Mouse (Mus musculus) kidney, embryonic 16.5 days (tissue): ENCODE data around the gene Gm20388. TPM values are rescaled to one million over a fixed set of nuclear protein-coding genes. Genes with fewer than 3 reads are reported as not detected.

Experiments used
- ATAC-seq: fragments of 200-750 bp; cut with Nextera tagmentation; 2 replicates; pipeline ENCODE4 v1.8.0; 2017; ENCODE audit warnings: moderate TSS enrichment; ENCODE audit not compliant: low FRiP score, low TSS enrichment
- H3K27ac ChIP-seq: fragments of 300-500 bp; sonication (generic); 2 replicates; pipeline ENCODE4 v1.5.1; 2014; ENCODE audit warnings: low read length
- H3K27me3 ChIP-seq: fragments of 300-500 bp; sonication (generic); 2 replicates; pipeline ENCODE4 v1.6.1; 2014; ENCODE audit warnings: low read length, control low read depth, mixed read lengths; ENCODE audit not compliant: insufficient read depth
- H3K36me3 ChIP-seq: fragments of 300-500 bp; sonication (generic); 2 replicates; pipeline ENCODE4 v1.6.1; 2014; ENCODE audit warnings: low read length, control low read depth, mixed read lengths; ENCODE audit not compliant: insufficient read depth
- H3K4me1 ChIP-seq: fragments of 300-500 bp; sonication (generic); 2 replicates; pipeline ENCODE4 v1.6.1; 2014; ENCODE audit warnings: low read length, control low read depth, mixed read lengths; ENCODE audit not compliant: insufficient read depth
- H3K4me2 ChIP-seq: fragments of 300-500 bp; sonication (generic); replicated peaks from 2 replicates; pipeline ENCODE4 v1.6.1; 2014; ENCODE audit warnings: low read depth, low read length
- H3K4me3 ChIP-seq: fragments of 300-500 bp; sonication (generic); 2 replicates; pipeline ENCODE4 v1.5.1; 2014; ENCODE audit warnings: mild to moderate bottlenecking, low read length
- H3K9ac ChIP-seq: fragments of 300-500 bp; sonication (generic); replicated peaks from 2 replicates; pipeline ENCODE4 v1.6.1; 2014; ENCODE audit warnings: low read length
- H3K9me3 ChIP-seq: fragments of 300-500 bp; sonication (generic); 2 replicates; pipeline ENCODE4 v1.6.1; 2016; ENCODE audit warnings: low read length, control low read depth
- WGBS: fragments of 180-500 bp; shearing (Covaris S2); extraction: QIAGEN DNeasy Blood & Tissue Kit; methylation state at CpG from one replicate; pipeline ENCODE4 v1.1.7; 2014; 5-methylcytosine and 5-hydroxymethylcytosine counted together
- polyA plus RNA-seq: library from polyadenylated mRNA; unstranded; fragments of >200 nt; fragmentation: Nextera tagmentation; extraction: Ambion mirVana; gene quantifications from 2 replicates; pipeline ENCODE4 v1.2.1, GENCODE M21; 2015

The Gm20388 gene
- polyA plus RNA-seq, 1 experiment from 2014 or later: 7.7 TPM

GRCm38 (mm10) chr8:120494903-120495302 lies 584.3 kb downstream of the Gm20388 start:
- Histone ChIP-seq H3K9me3 (no peaks in the 10 kb centered on the region), H3K4me1 (peaks cover 97% of the 10 kb centered on the region), H3K36me3 (no peaks in the 10 kb centered on the region), H3K9ac (peak overlapping the region; percentile 22; the same call in 1 of the 2 replicates), H3K4me2 (peak overlapping the region; percentile 34), H3K27me3 (no peaks in the 10 kb centered on the region), H3K4me3 (0 out of 2 replicates have a peak overlapping the region, but pooled peaks have one; percentile 3), H3K27ac (peak overlapping the region; percentile 95)
- ATAC-seq: peak; percentile 73
- under 1% methylated on average over 15 of the region's 15 CpGs for WGBS

GRCm38 (mm10) chr8:120495461-120495860 lies 584.8 kb downstream of the Gm20388 start:
- 31% methylated on average over 5 of the region's 5 CpGs for WGBS
- Histone ChIP-seq H3K9ac (peak overlapping the region; percentile 31; the same call in 1 of the 2 replicates), H3K4me2 (peak overlapping the region; percentile 34), H3K27me3 (no peaks in the 10 kb centered on the region), H3K9me3 (no peaks in the 10 kb centered on the region), H3K4me3 (no peak overlapping the region), H3K27ac (peak overlapping the region; percentile 95), H3K4me1 (peaks cover 97% of the 10 kb centered on the region), H3K36me3 (no peaks in the 10 kb centered on the region)
- ATAC-seq: no peak

- 94% methylated on average over 15 of the region's 15 CpGs for WGBS
- H3K27me3 ChIP-seq: no peaks in the 10 kb centered on the region
- no peaks in the 10 kb centered on the region for H3K36me3 ChIP-seq
- no peak overlapping the region for H3K9ac ChIP-seq
- no peak overlapping the region for H3K27ac ChIP-seq
- no peak overlapping the region for H3K4me2 ChIP-seq
- no peak overlapping the region for H3K4me3 ChIP-seq
- no peaks in the 10 kb centered on the region for H3K9me3 ChIP-seq
- peaks cover 95% of the 10 kb centered on the region for H3K4me1 ChIP-seq
- ATAC-seq: no peak
These were observed 585.8 kb downstream of the Gm20388 start for GRCm38 (mm10) chr8:120496478-120496877.

- peaks cover 88% of the 10 kb centered on the region for H3K4me1 ChIP-seq
- 0 out of 2 replicates have a peak overlapping the region, but pooled peaks have one; percentile 83 for H3K27ac ChIP-seq
- no peak overlapping the region for H3K4me3 ChIP-seq
- ATAC-seq: no peak
- no peaks in the 10 kb centered on the region for H3K9me3 ChIP-seq
- no peaks in the 10 kb centered on the region for H3K27me3 ChIP-seq
- 29% methylated on average over 11 of the region's 11 CpGs for WGBS
- H3K9ac ChIP-seq: peak overlapping the region; percentile 9
- no peaks in the 10 kb centered on the region for H3K36me3 ChIP-seq
- H3K4me2 ChIP-seq: no peak overlapping the region; the same call in 1 of the 2 replicates
These were observed 586.9 kb downstream of the Gm20388 start for GRCm38 (mm10) chr8:120497503-120497946.

- H3K27ac ChIP-seq: peak overlapping the region; percentile 83; the same call in 1 of the 2 replicates
- peak overlapping the region; percentile 35 for H3K4me2 ChIP-seq
- H3K9ac ChIP-seq: peak overlapping the region; percentile 51
- no peak overlapping the region for H3K4me3 ChIP-seq
- ATAC-seq: peak; percentile 36
- H3K27me3 ChIP-seq: no peaks in the 10 kb centered on the region
- no peaks in the 10 kb centered on the region for H3K36me3 ChIP-seq
- peaks cover 88% of the 10 kb centered on the region for H3K4me1 ChIP-seq
- 22% methylated on average over 4 of the region's 4 CpGs for WGBS
- H3K9me3 ChIP-seq: no peaks in the 10 kb centered on the region
These were observed 587.7 kb downstream of the Gm20388 start for GRCm38 (mm10) chr8:120498349-120498831.

- Histone ChIP-seq H3K27ac (peak overlapping the region; percentile 83), H3K4me2 (peak overlapping the region; percentile 35), H3K27me3 (no peaks in the 10 kb centered on the region), H3K9ac (peak overlapping the region; percentile 51; the same call in 1 of the 2 replicates), H3K4me3 (no peak overlapping the region), H3K4me1 (peaks cover 87% of the 10 kb centered on the region), H3K36me3 (no peaks in the 10 kb centered on the region), H3K9me3 (no peaks in the 10 kb centered on the region)
- ATAC-seq: peak; percentile 81
- 22% methylated on average over 9 of the region's 9 CpGs for WGBS
These were observed 588.4 kb downstream of the Gm20388 start for GRCm38 (mm10) chr8:120498926-120499605.

GRCm38 (mm10) chr8:120500701-120501261 lies 590.1 kb downstream of the Gm20388 start:
- no peak overlapping the region for H3K4me3 ChIP-seq
- no peak overlapping the region for H3K9ac ChIP-seq
- 66% methylated on average over 8 of the region's 8 CpGs for WGBS
- H3K27me3 ChIP-seq: no peaks in the 10 kb centered on the region
- no peak for ATAC-seq
- no peak overlapping the region for H3K27ac ChIP-seq
- no peak overlapping the region for H3K4me2 ChIP-seq
- H3K36me3 ChIP-seq: no peaks in the 10 kb centered on the region
- H3K4me1 ChIP-seq: peaks cover 87% of the 10 kb centered on the region
- H3K9me3 ChIP-seq: no peaks in the 10 kb centered on the region

- H3K27me3 ChIP-seq: no peaks in the 10 kb centered on the region
- H3K27ac ChIP-seq: no peak overlapping the region
- H3K4me2 ChIP-seq: no peak overlapping the region
- peaks cover 89% of the 10 kb centered on the region for H3K4me1 ChIP-seq
- H3K9ac ChIP-seq: no peak overlapping the region
- H3K4me3 ChIP-seq: no peak overlapping the region
- ATAC-seq: no peak
- 84% methylated on average over 5 of the region's 5 CpGs for WGBS
- H3K9me3 ChIP-seq: no peaks in the 10 kb centered on the region
- no peaks in the 10 kb centered on the region for H3K36me3 ChIP-seq
These were observed 590.8 kb downstream of the Gm20388 start for GRCm38 (mm10) chr8:120501426-120501825.

- Histone ChIP-seq H3K4me1 (peaks cover 84% of the 10 kb centered on the region), H3K4me3 (no peak overlapping the region), H3K27me3 (no peaks in the 10 kb centered on the region), H3K9me3 (no peaks in the 10 kb centered on the region), H3K9ac (no peak overlapping the region), H3K36me3 (no peaks in the 10 kb centered on the region), H3K4me2 (no peak overlapping the region), H3K27ac (no peak overlapping the region)
- ATAC-seq: no peak
- WGBS: 65% methylated on average over 5 of the region's 5 CpGs
These were observed 591.8 kb downstream of the Gm20388 start for GRCm38 (mm10) chr8:120502428-120502827.
